Mouse (Mus musculus) neural tube, embryonic 10.5 days (tissue): ENCODE data around the gene Lamtor2.

Experiments
- DNase-seq: peaks from one replicate; pipeline ENCODE4 v3.0.0-alpha.2; 2017; ENCODE audit warnings: low spot score; ENCODE audit errors: extremely low spot score

Gene Lamtor2

DNA sequence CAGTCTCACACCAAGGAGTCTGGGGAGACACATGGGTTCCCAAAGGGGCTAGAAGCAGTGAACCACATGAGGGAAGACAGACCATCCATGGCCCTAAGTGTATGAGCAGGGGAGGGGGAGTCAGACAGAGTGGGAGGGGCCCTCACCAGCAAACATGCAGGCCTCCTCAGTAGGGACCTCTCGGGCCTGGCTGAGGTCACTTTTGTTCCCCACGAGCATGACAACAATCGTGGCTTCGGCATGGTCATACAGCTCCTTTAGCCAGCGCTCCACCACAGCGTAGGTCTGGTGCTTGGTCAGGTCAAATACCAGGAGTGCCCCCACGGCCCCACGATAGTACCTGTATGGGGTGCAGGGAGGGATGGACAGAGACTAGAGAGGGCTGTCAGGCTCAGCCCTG, 9.7 kb downstream of the Lamtor2 start:
- no peak for DNase-seq

DNA sequence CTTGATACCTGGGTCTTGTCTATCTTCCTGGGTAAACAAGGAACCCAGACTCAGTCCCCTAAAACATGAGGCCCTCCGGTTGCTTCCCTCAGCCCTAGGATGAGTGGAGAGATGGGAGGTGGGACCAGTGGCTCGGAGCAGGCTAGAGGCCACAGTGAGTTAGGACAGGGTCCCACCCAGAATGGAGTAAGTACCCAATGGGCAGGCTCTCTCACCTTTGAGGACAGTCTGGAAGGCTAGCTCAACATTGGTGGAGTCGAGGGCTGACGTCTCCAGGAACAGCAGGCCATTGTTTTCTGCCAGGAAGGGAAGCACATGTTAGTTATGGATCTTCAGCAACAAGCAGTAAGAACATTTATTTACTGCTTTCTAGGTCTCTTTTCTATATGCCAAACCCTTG, 10.4 kb downstream of the Lamtor2 start:
- no peak for DNase-seq

DNA sequence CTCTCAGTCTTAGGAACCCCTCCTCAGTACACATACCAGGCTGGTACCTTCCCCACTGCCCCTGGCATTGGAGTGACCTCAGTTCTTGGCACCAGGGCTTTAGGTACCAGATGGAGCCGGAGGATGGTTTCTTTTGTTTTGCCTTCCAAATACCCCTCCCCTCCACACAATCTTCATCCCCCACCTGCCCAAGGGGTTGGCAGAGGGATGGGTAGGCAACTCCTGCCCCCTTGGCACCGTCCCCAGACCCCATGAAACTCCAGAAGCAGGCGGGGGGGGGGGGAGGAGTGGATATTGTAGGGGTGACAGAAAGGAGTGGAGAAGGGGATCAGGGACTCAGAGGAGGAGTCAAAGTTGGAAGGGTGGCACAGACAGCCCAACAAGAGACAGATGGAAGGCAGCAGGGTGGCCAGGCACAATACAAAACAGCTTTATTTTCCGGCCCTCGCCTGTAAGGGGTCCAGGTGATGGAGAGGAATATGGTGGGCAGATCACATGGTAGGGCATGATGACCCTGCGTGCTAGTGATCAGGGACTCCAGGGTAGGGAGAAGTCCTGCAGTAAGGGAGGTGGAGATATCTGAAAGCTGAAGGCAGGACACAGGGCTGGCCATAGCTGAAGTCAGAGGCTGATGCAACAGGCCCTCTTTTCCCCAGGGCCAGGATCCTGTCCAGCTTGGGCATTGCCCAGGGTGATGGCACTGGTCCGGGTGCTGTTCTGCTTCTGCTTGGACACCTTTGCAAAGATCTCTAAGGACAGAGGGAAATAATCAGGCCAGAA, 11.1 kb downstream of the Lamtor2 start:
- DNase-seq: no peak

DNA sequence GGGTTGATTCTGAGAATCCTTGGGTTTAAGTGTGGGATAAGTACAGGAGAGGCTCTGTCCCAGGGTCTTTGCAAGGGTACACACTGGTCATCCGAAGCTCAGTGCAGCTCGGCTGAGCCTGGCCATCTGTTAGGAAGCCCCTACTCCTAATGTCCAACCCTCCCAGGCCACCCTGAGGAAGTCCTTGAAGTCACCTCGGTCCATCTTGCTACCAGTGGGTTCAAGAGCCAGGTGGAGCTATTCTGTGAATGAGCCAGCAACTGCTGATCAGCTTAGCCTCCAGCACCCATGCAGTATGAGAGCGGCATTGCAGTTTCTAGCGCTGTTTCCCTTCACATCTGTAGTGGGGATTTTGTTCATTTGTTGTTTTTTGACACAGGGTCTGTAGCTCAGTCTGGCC, 12.8 kb downstream of the Lamtor2 start:
- DNase-seq: no peak

DNA sequence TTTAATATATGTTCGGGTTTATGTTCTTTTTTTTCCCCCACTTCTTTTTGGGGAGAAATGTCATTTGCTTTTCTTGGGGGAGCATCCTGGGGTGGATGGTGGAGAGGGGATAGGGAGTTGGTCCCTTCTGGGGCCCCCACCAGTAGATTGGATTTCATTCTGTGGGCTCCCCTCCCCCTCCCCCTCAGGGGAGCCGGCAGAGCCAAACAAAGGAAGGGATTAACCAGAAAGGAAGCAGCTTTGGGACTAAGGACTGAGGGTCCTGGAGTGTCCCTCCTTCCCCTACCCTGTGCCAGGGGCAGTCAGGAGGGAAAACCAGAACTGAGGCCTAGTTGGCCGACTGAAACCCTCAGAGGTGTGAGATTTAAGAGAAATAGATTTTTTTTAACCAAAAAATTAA, 13.5 kb downstream of the Lamtor2 start:
- no peak for DNase-seq

DNA sequence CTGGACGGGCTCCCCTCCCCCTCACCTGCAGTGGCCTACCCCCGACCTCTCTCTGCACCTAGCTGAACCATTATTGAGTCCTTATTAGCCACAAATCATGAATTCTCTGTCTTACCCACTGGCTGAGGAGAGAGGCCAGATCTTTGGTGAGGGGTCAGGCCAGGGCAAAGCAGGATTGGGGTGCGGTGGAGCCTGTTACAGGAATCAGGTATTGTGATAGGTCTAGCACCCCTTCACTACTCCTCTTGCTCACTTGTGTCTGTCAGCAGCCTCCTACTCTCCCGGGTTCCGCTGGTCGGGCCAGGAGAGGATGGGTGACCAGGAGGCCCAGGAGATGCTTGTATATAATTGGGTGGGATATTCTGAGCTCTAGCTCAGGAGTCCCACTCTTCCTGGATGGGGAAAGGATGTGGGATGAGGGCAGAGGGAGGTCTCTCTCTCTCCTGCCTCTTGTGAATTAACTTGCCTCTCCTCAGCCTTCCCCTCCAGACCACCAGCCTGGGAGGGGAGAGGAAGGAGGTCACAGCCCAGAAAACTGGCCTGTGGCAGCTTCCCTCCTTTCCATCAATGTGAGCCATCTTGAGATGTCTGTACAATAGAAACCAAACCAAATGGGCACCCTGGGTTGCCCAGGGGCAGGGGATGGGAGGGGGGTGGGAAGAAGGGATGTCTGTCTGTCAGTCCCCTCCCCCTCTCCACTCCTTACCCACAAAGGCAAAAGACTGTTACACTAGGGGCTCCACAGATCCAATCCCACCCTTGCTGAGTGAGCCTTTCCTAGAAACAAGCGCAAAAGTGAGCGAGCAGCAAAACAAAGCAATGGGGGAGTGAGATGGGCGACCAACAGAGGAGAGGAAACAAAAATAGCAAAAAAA, 14.4 kb downstream of the Lamtor2 start:
- no peak for DNase-seq

DNA sequence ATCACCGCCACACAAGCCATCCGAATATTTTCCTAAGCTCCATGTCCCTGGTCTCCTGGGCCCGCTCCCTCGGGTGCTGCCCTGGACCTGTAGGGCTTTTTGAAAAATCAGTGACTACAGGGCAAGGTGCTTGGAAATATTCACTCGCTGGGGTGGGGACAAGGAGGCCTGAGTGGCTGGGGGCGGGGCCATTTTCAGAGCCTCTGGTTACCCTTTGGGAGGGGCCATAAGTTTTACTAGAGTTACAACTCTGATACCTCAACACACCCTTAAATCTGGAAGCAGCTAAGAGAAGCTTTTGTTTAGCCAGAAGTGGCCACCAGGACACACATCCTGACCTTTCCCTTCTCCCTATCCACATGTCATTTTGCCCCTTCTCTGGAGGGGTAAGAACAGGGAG, 15.7 kb downstream of the Lamtor2 start:
- no peak for DNase-seq

DNA sequence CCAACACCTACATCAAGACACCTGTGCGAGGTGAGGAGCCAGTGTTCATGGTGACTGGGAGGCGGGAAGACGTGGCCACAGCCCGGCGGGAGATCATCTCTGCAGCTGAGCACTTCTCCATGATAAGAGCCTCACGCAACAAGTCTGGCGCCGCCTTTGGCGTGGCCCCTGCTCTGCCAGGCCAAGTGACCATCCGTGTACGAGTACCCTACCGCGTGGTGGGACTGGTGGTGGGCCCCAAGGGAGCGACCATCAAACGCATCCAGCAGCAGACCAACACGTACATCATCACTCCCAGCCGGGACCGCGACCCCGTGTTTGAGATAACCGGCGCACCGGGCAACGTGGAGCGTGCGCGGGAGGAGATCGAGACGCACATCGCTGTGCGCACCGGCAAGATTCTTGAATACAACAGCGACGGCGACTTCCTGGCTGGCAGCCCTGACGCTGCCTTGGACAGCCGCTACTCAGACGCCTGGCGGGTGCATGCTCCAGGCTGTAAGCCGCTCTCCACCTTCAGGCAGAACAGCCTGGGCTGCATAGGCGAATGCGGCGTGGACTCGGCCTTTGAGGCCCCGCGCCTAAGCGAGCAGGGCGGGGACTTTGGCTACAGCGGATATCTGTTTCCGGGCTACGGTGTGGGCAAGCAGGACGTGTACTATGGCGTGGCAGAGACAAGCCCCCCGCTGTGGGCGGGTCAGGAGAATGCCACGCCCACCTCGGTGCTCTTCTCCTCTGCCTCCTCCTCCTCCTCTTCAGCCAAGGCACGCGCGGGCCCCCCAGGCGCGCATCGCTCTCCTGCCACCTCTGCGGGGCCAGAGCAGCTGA, 16.6 kb downstream of the Lamtor2 start:
- DNase-seq: peak; percentile 68

DNA sequence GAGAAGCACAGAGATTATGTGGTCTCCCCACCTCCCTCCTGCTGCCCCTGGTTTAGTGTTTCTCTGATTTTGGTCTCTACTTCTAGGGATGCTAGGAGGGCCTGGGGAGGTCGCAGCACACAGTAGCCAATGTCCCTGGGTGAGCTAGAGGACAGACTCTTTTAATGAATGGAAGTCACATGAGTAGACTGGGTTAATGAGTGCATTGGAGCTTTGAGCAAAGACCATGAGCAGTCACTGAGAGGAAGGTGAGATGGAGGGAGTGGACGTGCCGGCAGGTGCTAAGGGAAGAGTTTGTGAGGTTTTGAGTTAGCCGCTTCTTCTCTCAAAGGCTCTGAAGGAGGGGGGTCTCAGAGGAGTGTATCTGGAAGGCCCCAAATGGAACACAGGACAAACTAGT, 17.3 kb downstream of the Lamtor2 start:
- no peak for DNase-seq

DNA sequence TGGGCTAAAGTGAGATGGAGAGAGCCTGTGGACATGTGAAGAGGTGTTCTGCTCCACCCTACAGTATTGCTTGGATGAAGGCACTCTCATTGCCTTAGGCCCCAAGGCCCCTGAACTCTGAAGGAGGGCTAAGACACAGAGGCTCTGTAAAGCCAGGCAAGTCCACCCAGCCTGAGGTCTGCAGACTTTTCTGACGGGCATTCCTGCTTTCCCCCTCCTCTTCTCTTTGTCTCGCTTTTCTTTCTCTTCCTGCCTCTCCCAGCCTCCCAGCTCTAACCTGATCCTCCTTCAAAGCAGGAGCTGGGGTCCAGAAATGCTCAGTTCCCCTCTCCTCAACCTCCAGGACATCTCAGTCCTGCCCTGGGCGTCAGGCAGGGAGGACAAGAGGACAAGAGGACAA, 17.9 kb downstream of the Lamtor2 start:
- DNase-seq: no peak

DNA sequence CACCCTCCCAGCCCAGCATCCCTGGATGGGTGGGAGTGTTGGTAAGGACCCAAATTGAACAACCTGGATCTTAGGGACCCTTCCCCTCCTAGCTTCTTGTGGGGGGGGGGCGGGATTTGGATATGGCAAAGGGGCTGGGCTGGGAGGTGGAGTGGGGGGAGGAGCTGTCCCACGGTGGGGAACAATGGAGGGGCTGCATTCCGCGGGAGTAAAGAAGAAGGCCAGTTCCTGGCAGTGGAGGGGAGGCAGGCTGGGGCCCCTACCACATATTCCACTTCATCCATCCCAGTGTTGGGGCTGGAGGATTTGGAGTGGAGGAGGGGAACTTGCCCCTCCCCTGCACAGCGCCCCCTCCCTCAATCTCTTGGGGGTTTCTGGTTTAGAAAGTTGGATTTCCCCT, 19.2 kb downstream of the Lamtor2 start:
- peak; percentile 36 for DNase-seq

DNA sequence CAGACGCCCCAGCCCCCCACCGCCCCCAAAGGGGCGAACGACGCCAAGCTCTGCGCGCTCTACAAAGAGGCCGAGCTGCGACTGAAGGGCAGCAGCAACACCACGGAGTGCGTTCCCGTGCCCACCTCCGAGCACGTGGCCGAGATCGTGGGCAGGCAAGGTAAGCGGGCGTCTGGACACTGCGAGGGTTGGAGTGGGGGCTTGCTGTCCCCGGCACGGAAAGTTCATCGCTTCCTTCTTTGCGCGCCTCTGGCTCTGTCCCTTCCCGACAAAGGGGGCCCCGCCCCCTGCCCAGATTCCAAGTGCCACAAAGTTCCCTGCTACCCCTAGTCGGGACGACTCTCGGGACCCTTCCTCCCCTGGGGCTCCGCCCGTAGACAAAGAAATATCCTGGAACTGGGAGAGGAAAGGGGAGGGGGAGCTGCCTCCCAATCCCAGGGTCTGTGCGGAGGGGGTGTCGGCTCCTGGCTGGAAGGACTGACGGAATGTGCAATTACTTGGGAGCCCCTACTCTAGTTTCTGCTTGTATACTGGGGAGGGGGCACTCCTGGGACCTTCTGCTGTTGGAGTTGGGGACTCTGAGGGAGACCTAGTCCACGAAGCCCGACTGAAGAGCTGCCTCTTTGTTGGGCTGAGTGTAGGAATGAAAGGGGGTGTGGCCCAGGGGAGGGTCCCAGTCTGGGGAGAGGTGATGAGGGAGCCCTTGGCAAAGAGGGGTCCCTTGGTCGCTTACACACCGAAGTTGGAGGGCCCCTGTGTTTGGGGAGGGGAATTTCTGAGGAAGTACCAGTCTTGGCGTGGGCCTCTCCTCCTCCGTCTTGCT, 20.0 kb downstream of the Lamtor2 start:
- DNase-seq: peak; percentile 75

DNA sequence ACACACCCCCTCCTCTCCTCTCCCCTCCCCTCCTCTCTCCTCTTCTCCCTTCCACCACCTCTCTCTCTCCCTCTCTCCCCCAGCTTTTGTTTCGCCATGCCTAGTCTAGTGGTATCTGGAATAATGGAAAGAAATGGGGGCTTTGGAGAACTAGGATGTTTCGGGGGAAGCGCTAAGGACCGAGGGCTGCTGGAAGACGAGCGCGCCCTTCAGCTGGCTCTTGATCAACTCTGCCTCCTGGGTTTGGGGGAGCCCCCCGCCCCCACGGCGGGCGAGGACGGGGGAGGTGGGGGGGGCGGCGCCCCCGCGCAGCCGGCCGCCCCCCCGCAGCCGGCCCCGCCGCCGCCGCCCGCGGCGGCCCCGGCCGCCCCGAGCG, 20.6 kb downstream of the Lamtor2 start, which contains the start of gene Mex3a:
Mex3a (plus strand) TSS at position 97 of the 376 bp plus-strand sequence.
- no peak for DNase-seq

DNA sequence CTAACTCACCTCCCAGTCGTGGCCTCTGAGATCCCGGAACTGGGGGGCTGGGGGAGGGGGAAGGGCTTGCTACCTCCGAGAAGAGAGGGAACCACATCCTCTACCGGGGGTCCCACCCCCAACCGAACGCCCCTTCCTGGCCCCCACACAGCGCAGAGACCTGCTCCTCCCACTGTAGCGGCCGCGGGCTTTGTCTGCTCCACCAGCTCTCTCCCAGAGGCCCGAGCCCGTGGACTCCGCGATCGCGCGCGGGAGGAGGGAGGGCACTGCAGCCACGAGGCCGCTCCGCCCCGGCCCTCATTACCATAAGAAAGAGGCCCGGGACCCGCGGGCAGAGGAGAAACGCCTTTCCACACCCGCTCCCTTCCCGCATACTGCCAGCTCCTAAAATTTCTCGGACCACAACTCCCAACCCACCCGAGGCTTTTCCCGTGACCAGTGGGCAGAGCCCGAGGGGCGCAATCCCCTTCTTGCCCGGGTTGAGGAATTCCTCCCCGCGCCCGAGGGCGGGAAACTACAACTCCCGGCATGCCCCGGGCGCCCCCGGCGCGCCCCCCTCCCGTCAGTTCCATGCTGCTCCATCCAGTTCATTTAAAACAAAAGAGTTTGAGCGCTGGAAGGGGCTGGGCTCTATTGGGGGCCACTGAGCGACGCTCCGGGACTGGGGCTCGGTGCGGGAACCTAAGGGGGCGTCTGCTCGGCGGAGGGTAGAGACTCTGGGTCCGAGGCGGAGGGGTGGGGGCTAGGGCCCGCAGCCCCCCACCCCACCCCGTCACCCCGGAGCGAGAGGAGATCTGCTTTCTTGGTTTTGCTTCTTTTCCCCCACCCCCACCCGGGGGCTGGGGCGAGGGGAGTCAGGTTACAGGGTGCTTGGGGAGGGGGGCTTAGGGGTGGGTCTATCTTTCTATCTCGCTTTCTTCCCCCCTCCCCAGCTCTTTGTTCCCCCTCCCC, 21.3 kb downstream of the Lamtor2 start:
- DNase-seq: peak; percentile 94

DNA sequence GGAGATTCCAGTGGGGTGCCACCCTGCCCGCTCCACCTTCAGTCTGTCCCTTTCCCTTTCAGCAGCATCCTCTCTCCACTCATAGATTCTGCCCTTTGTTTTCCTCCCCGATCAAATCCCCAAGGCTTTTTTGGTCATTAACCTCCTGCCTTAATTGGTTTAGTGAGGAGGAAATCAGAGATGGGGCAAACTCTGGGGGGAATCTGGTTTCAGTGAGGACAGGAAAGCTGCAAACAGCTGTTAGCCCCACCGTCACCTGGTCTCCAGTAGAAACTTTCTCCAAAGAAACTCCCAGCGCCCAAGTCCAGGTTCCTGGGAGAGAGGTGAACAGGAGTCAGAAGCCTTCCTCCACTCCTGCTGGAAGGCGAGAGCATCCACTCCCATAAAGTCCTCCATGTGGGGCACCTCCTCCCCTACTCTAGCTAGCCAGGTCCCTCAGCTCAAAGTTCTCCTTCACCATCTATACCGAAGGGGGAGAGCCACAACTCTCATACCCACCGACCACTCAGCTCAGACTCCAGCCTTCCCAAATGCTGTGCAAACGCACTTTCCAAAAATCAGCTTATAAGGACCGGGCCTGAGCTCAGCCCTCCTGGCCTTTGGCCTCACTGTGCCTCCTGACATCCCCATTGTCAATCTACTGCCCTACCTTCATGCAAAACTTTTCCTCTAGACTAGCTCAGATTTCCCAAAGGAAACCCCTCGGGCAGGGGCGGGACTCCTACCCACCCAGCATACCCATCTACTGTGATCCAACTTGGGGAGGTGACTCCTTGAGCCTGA, 22.6 kb downstream of the Lamtor2 start:
- DNase-seq: peak; percentile 52

DNA sequence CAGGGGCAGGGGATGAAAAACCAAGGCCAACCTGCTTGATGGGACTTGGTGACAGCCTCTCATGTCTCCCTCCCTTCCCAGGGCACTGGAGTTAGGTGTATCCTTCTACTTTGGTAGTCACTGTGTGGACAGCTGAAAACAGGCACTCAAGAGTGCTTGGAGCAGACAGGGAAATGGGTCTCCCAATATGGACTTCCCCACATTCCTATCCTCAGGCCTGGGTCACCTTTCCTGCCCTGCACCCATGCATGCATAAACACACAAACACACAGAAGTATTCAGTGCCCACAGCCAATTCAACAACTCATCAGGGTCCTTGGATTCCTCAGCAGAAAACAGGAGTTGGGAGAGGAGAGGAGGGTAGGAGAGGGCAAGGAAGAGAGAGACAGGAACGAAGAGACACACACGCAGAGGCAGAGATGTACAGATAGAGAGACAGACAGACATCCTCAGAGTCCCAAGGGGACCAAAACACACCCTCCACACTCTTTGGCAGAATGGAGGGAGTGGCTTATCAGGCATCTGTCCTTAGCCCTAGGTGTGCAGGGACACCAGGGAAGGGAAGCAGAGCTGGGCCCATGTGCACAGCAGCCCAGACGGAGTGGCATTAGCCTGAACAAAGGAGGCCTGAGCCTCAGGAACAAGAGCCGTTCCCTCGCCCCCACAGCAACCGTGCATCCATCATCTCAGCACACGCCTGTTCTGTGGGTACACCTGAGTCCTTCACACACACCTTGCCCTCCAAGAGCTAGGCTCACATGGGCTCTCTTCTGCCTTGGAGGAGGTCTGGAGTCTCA, 23.5 kb downstream of the Lamtor2 start:
- DNase-seq: no peak

DNA sequence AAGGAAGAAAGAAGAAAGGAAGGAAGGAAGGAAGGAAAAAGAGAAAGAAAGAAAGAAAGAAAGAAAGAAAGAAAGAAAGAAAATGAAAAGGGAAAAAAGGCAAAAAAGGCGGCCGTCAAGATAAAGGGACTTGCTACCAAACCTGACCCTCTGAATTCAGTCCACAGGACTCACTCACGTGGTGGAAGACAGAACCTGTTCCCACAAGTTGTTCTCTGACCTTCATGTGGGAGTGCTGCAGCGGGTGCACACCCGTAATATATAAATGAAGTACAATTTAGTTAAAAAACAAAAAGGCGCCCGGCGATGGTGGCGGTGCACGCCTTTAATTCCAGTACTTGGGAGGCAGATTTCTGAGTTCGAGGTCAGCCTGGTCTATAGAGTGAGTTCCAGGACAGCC, 24.2 kb downstream of the Lamtor2 start:
- DNase-seq: no peak

DNA sequence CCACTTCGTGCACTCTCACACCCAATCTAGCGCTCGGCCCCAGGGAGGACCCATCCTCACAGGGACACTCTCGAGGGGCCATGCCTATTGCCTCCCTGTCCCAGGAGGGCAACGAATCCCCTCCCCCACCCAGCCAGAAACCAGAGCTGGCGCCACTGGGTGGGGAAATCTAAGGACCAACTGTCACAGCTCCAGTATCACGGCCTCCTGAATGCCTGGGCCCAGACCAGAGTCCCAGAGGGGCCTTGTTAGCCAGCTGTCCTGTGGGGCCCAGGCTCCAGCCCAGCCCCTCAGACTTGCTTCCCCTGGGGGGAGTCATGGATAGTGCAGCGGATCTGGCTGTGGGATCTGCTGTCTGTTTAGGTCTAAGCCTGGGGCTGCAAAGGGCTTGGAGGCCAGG, 25.3 kb downstream of the Lamtor2 start:
- no peak for DNase-seq
